Mouse (Mus musculus): ENCODE measurements around the gene Vangl1. TPM values are rescaled to one million over a fixed set of nuclear protein-coding genes. Genes with fewer than 3 reads are reported as not detected.

Vangl1 gene
- total and polyA plus RNA-seq, 3 experiments, result not detected

DNA sequence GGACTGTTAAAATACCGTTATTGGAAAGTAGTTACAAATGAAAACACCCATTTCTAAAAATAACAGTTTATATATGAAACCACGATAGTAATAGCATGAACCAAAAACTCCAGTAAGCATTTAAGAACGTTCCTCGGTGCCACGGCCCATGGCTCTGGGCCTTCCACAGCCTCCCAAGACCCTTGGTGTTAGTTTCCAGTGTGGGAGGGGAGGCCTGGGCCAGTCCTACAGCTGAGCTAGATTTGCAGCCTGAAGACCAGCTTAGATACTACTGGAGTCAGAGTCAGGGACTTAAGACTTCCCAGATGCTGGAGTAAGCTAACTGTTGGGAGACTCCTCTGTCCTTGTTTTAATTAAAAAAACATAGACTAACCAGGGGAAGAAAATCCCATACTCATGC, 28.4 kb downstream of the Vangl1 start:
- Histone ChIP-seq H3K9me3 (replicated peaks; ENCODE audit: low read length) (no peaks in the 10 kb centered on the region), H3K4me2 (ENCODE audit: insufficient read depth, low read depth, poor library complexity, severe bottlenecking) (no peak overlapping the region), H3K4me1 (ENCODE audit: control insufficient read depth in 1 of 2, insufficient read depth in 2 of 2) (no peaks in the 10 kb centered on the region), H3K79me2 (replicated peaks; ENCODE audit: control insufficient read depth, extremely low read depth, insufficient read depth, poor library complexity, severe bottlenecking) (no peaks in the 10 kb centered on the region), H3K36me3 (replicated peaks in 1 of 2; ENCODE audit: control insufficient read depth in 1 of 2, insufficient read depth in 1 of 2, low read length in 1 of 2) (no peaks in the 10 kb centered on the region), H3K4me3 (replicated peaks in 1 of 3; ENCODE audit: low read depth in 2 of 3, low read length in 2 of 3, poor library complexity in 1 of 3) (no peak overlapping the region), H3K27me3 (replicated peaks) (no peaks in the 10 kb centered on the region), H3K27ac (ENCODE audit: insufficient read depth, low read depth) (no peak overlapping the region), H3K9ac (ENCODE audit: insufficient read depth, low read depth) (no peak overlapping the region)
- dilution Hi-C loops (cut with MboI; ENCODE audit: extremely low pct_ligation_motif_present, extremely low pct_unique_long_range_greater_than_20kb, low sequenced_read_pairs) (no loop called here), in situ Hi-C loops (cut with MboI; ENCODE audit: low pct_ligation_motif_present, low pct_unique_long_range_greater_than_20kb, low sequenced_read_pairs) (no loop called here)
- DNase-seq (ENCODE audit: extremely low read depth), result no peak
- no peak for TF ChIP-seq TCF12 (IDR thresholded peaks at IDR 0.05; ENCODE audit: low read depth, low read length)
- TF ChIP-seq MAX (IDR thresholded peaks at IDR 0.05; ENCODE audit: low read length), result no peak
- no peak for TF ChIP-seq CHD2 (IDR thresholded peaks at IDR 0.05; ENCODE audit: low read length)
- no peak for TF ChIP-seq KAT2A (IDR thresholded peaks at IDR 0.05; ENCODE audit: insufficient replicate concordance, low read length)
- TF ChIP-seq SMC3 (IDR thresholded peaks at IDR 0.05; ENCODE audit: low read depth, low read length), result no peak
- TF ChIP-seq RAD21 (IDR thresholded peaks at IDR 0.05; ENCODE audit: low read depth, low read length), result no peak
- TF ChIP-seq CTCF (conservative IDR thresholded peaks at IDR 0.05 in 1 of 2, IDR thresholded peaks at IDR 0.05 in 1 of 2; ENCODE audit: low read depth in 2 of 2, low read length in 2 of 2), result no peak

DNA sequence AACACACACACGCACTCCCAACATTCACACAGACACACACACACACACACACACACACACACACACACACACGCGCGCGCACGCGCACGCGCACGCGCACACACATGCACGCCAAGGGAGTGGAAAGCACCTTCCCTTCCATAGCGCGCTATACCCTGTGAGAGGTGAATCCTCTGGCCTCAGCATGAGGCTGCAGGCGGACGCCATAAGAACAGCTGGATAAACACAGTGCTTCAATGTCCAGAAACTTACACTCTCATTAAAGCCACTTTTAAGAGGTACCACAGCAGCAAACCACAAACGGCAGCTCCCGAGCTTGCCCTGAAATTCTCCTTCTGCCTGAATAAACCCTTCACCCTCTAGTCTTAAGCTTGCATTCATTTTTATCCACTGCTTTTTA, 28.8 kb downstream of the Vangl1 start:
- no peak for DNase-seq (ENCODE audit: extremely low read depth)
- Histone ChIP-seq H3K27me3 (replicated peaks) (no peaks in the 10 kb centered on the region), H3K27ac (ENCODE audit: insufficient read depth, low read depth) (no peak overlapping the region), H3K36me3 (replicated peaks in 1 of 2; ENCODE audit: control insufficient read depth in 1 of 2, insufficient read depth in 1 of 2, low read length in 1 of 2) (no peaks in the 10 kb centered on the region), H3K9me3 (replicated peaks; ENCODE audit: low read length) (no peaks in the 10 kb centered on the region), H3K4me2 (ENCODE audit: insufficient read depth, low read depth, poor library complexity, severe bottlenecking) (no peak overlapping the region), H3K79me2 (replicated peaks; ENCODE audit: control insufficient read depth, extremely low read depth, insufficient read depth, poor library complexity, severe bottlenecking) (no peaks in the 10 kb centered on the region), H3K4me1 (ENCODE audit: control insufficient read depth in 1 of 2, insufficient read depth in 2 of 2) (no peaks in the 10 kb centered on the region), H3K9ac (ENCODE audit: insufficient read depth, low read depth) (no peak overlapping the region), H3K4me3 (replicated peaks in 1 of 3; ENCODE audit: low read depth in 2 of 3, low read length in 2 of 3, poor library complexity in 1 of 3) (no peak overlapping the region)
- in situ Hi-C loops (cut with MboI; ENCODE audit: low pct_ligation_motif_present, low pct_unique_long_range_greater_than_20kb, low sequenced_read_pairs), result no loop called here
- dilution Hi-C loops (cut with MboI; ENCODE audit: extremely low pct_ligation_motif_present, extremely low pct_unique_long_range_greater_than_20kb, low sequenced_read_pairs), result no loop called here
- TF ChIP-seq BHLHE40 (IDR thresholded peaks at IDR 0.05; ENCODE audit: low read depth, low read length) (no peak), SIN3A (IDR thresholded peaks at IDR 0.05; ENCODE audit: low read length) (no peak), ELF1 (IDR thresholded peaks at IDR 0.05; ENCODE audit: low read depth, low read length) (no peak), E2F4 (IDR thresholded peaks at IDR 0.05; ENCODE audit: insufficient replicate concordance, low read depth, low read length) (no peak)

DNA sequence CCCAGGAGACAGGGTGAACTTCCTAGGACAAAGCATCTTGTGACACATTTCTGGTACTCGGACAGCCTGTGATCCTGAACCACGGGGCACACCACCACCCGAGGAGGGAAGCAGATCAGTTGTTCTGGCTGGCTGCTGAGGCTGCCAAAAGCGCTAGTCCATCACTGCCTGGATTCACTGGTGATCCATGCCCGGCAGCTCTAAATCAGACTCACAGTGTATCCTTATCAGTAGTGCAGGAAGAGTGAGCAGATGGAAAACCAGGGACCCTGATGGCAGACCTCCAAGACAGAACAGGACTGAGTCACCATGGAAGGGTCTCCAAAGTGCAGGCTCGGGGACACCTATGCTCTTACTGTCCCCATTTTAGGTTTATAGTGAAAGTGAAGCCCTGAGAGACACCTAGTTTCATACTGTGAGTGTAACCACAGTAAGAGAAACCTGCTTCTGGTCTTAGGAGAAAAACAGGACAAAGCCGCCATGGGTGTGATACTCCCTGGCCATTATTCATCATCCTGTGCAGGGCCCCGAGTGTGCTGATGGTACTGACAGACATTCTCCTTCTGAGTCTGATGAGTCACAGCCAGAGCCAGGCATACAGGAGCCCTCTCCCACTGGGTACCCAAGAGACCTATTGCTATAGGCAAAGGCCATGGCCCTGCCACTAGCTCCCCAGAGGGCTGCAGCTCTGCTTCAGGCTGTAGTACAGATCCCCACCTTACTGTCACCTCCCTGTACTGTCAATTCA, 30.2 kb downstream of the Vangl1 start:
- in situ Hi-C loops (cut with MboI; ENCODE audit: low pct_ligation_motif_present, low pct_unique_long_range_greater_than_20kb, low sequenced_read_pairs), result no loop called here
- Histone ChIP-seq H3K27me3 (replicated peaks) (no peaks in the 10 kb centered on the region), H3K4me1 (ENCODE audit: control insufficient read depth in 1 of 2, insufficient read depth in 2 of 2) (no peaks in the 10 kb centered on the region)

More for the DNA sequence above, 30.2 kb downstream of the Vangl1 start:
- no peak overlapping the region for H3K4me2 ChIP-seq (ENCODE audit: insufficient read depth, low read depth, poor library complexity, severe bottlenecking)
- no peaks in the 10 kb centered on the region for H3K9me3 ChIP-seq (replicated peaks; ENCODE audit: low read length)
- no peaks in the 10 kb centered on the region for H3K36me3 ChIP-seq (replicated peaks in 1 of 2; ENCODE audit: control insufficient read depth in 1 of 2, insufficient read depth in 1 of 2, low read length in 1 of 2)
- no peak overlapping the region for H3K27ac ChIP-seq (ENCODE audit: insufficient read depth, low read depth)
- no peak for DNase-seq (ENCODE audit: extremely low read depth)
- TF ChIP-seq TCF12 (IDR thresholded peaks at IDR 0.05; ENCODE audit: low read depth, low read length) (no peak), ZMIZ1 (IDR thresholded peaks at IDR 0.05; ENCODE audit: low read depth, low read length) (no peak), HCFC1 (IDR thresholded peaks at IDR 0.05; ENCODE audit: low read depth, low read length) (no peak), GABPA (IDR thresholded peaks at IDR 0.05; ENCODE audit: insufficient replicate concordance, low read depth, low read length) (no peak), MYC (IDR thresholded peaks at IDR 0.05; ENCODE audit: low read depth, low read length) (no peak), POLR2A (IDR thresholded peaks at IDR 0.05; ENCODE audit: low read depth, low read length) (no peak)
- no peak overlapping the region for H3K9ac ChIP-seq (ENCODE audit: insufficient read depth, low read depth)
- no peak overlapping the region for H3K4me3 ChIP-seq (replicated peaks in 1 of 3; ENCODE audit: low read depth in 2 of 3, low read length in 2 of 3, poor library complexity in 1 of 3)
- H3K79me2 ChIP-seq (replicated peaks; ENCODE audit: control insufficient read depth, extremely low read depth, insufficient read depth, poor library complexity, severe bottlenecking), result no peaks in the 10 kb centered on the region
- dilution Hi-C loops (cut with MboI; ENCODE audit: extremely low pct_ligation_motif_present, extremely low pct_unique_long_range_greater_than_20kb, low sequenced_read_pairs), result no loop called here

All from CH12.LX (cell line).